Mouse (Mus musculus) ES-Bruce4 (cell line): ENCODE results near the gene Tnfsf13b. TPM values are rescaled to one million over a fixed set of nuclear protein-coding genes. Genes with fewer than 3 reads are reported as not detected.

Experiments used
- H3K27ac ChIP-seq: 2 replicates; pipeline ENCODE4 v1.5.1; 2012; ENCODE audit warnings: low read length, inconsistent platforms; ENCODE audit not compliant: insufficient read depth
- H3K27me3 ChIP-seq: 2 replicates; pipeline ENCODE4 v1.6.1; 2012; ENCODE audit warnings: mild to moderate bottlenecking, low read length, inconsistent platforms; ENCODE audit not compliant: control insufficient read depth, poor library complexity, insufficient read depth, severe bottlenecking
- H3K36me3 ChIP-seq: 2 replicates; pipeline ENCODE4 v1.6.1; 2012; ENCODE audit warnings: inconsistent platforms, mild to moderate bottlenecking, low read length, moderate library complexity; ENCODE audit not compliant: control insufficient read depth, poor library complexity, insufficient read depth, severe bottlenecking
- H3K4me1 ChIP-seq: one replicate; pipeline ENCODE4 v1.8.1; 2011; ENCODE audit warnings: low read length; ENCODE audit not compliant: control insufficient read depth, insufficient read depth
- H3K4me3 ChIP-seq: 2 replicates; pipeline ENCODE4 v1.5.1; 2011; ENCODE audit warnings: low read depth, mild to moderate bottlenecking, low read length
- H3K9ac ChIP-seq: 2 replicates; pipeline ENCODE4 v1.6.1; 2012; ENCODE audit warnings: low read depth, mild to moderate bottlenecking, inconsistent platforms; ENCODE audit not compliant: poor library complexity, severe bottlenecking
- H3K9me3 ChIP-seq: replicated peaks from 2 replicates; pipeline ENCODE4 v1.6.1; 2012; ENCODE audit warnings: mild to moderate bottlenecking, low read length, inconsistent platforms; ENCODE audit not compliant: control insufficient read depth, poor library complexity, insufficient read depth, severe bottlenecking
- CTCF ChIP-seq: IDR thresholded peaks from one replicate; pipeline ENCODE4 v1.8.1; 2011; ENCODE audit warnings: low read depth, low read length
- EP300 ChIP-seq: IDR thresholded peaks from 2 replicates; pipeline ENCODE4 v1.6.1; 2011; ENCODE audit warnings: low read depth, low read length; ENCODE audit not compliant: insufficient read depth
- POLR2A ChIP-seq: IDR thresholded peaks from one replicate; pipeline ENCODE4 v1.8.1; 2011; ENCODE audit warnings: low read length; ENCODE audit not compliant: insufficient read depth
- polyA plus RNA-seq: library from polyadenylated mRNA; stranded (reverse); fragments of >200 nt; gene quantifications from 2 replicates; pipeline ENCODE4 v1.2.4, GENCODE M21; 2011; ENCODE audit warnings: low read depth; ENCODE audit not compliant: missing spikeins, insufficient read depth, insufficient read length

Tnfsf13b gene
- polyA plus RNA-seq: 0.37 TPM in 1 of 2 replicates, not detected in the other

- TF ChIP-seq CTCF: no peak
- no peak for TF ChIP-seq EP300
- TF ChIP-seq POLR2A: no peak
- H3K27ac ChIP-seq: no peak within 1 kb of the TSS
These were observed at the start of gene Tnfsf13b for GRCm38 (mm10) chr8:10006156-10006985. TSS of gene Tnfsf13b (plus strand) at chr8:10006467.

DNA sequence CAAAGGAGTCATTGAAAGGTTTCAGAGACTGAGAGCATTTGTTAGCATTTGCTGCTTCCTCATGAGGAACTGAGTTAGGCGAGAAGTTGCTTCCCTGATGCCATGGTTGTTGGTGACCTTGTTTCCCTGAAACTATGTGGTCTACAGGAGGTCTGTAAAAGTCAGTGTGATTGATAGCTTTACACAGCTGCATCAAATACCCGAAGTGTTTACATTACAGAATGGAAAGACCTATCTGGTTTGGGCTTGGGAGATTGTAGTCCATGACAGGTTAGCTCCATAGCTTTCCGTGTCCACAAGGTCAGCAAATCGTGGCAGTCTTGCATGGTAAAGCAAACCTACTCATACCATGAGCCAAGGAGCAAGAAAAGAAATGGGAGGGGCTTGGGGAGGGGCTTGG, 47.9 kb upstream of the Tnfsf13b start:
- H3K27me3 ChIP-seq: 0 out of 2 replicates have a peak, but pooled peaks cover 1% of the 10 kb centered on the region

More at GRCm38 (mm10) chr8:10006156-10006985, at the start of gene Tnfsf13b:
- Histone ChIP-seq H3K36me3 (no peaks in the 10 kb centered on the region), H3K4me3 (peak within 1 kb of the TSS; percentile 68), H3K9me3 (no peaks in the 10 kb centered on the region), H3K9ac (0 out of 2 replicates have a peak within 1 kb of the TSS, but pooled peaks have one; percentile 13), H3K27me3 (no peaks in the 10 kb centered on the region), H3K4me1 (no peaks in the 10 kb centered on the region)

GRCm38 (mm10) chr8:9959919-9960318, 46.3 kb upstream of the Tnfsf13b start:
- H3K27ac ChIP-seq: no peak overlapping the region
- no peaks in the 10 kb centered on the region for H3K4me1 ChIP-seq
- no peaks in the 10 kb centered on the region for H3K36me3 ChIP-seq
- no peaks in the 10 kb centered on the region; the same call in 1 of the 2 replicates for H3K9me3 ChIP-seq
- TF ChIP-seq CTCF (no peak), POLR2A (no peak), EP300 (no peak)
- 0 out of 2 replicates have a peak, but pooled peaks cover 1% of the 10 kb centered on the region for H3K27me3 ChIP-seq
- no peak overlapping the region for H3K4me3 ChIP-seq
- no peak overlapping the region for H3K9ac ChIP-seq

More for the DNA sequence above, 47.9 kb upstream of the Tnfsf13b start:
- Histone ChIP-seq H3K9ac (no peak overlapping the region), H3K4me1 (no peaks in the 10 kb centered on the region), H3K27ac (no peak overlapping the region), H3K36me3 (no peaks in the 10 kb centered on the region), H3K9me3 (no peaks in the 10 kb centered on the region), H3K4me3 (no peak overlapping the region)
- TF ChIP-seq POLR2A (no peak), CTCF (no peak), EP300 (no peak)

DNA sequence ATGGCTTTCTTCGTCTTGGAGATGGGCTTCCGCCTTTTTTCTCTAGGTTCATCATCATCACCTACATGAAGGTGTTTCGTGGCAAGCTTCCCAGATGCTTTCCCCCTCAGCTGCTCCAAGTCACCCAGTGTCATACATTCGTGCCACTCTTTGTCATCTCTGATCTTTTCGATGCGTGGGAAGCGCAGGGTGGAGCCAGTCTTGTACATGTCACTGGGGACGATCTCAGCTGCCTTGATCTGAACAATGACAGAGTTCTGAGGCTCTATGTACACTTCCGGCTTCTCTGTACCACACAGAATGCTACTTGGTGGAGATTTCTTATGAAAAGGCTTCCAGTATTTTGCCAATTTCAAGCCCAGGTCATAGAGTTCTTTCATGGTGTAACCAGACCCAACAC, 34.4 kb upstream of the Tnfsf13b start:
- H3K9me3 ChIP-seq: no peaks in the 10 kb centered on the region; the same call in 1 of the 2 replicates
- H3K36me3 ChIP-seq: peaks cover 27% of the 10 kb centered on the region
- H3K27me3 ChIP-seq: no peaks in the 10 kb centered on the region
- no peak overlapping the region for H3K27ac ChIP-seq
- TF ChIP-seq POLR2A (no peak), EP300 (no peak), CTCF (no peak)
- no peak overlapping the region for H3K4me3 ChIP-seq
- no peak overlapping the region for H3K9ac ChIP-seq
- no peaks in the 10 kb centered on the region for H3K4me1 ChIP-seq

GRCm38 (mm10) chr8:9975276-9975675, 31.0 kb upstream of the Tnfsf13b start:
- Histone ChIP-seq H3K4me1 (peaks cover 2% of the 10 kb centered on the region), H3K27ac (no peak overlapping the region), H3K27me3 (no peaks in the 10 kb centered on the region), H3K4me3 (0 out of 2 replicates have a peak overlapping the region, but pooled peaks have one; percentile 19), H3K9ac (peak overlapping the region; percentile 53), H3K9me3 (no peaks in the 10 kb centered on the region; the same call in 1 of the 2 replicates), H3K36me3 (peaks cover 25% of the 10 kb centered on the region)
- TF ChIP-seq CTCF (no peak), POLR2A (no peak), EP300 (no peak)
